Mouse (Mus musculus) spleen, postnatal 36 days (tissue): ENCODE measurements around the gene Glod4.

Experiments used
- DNase-seq, 2 experiments: peaks; one replicate each; pipeline ENCODE4 v3.0.0; 2022; ENCODE audit warnings: low spot score in 2 of 2, mixed read lengths in 1 of 2

Gene Glod4

DNA sequence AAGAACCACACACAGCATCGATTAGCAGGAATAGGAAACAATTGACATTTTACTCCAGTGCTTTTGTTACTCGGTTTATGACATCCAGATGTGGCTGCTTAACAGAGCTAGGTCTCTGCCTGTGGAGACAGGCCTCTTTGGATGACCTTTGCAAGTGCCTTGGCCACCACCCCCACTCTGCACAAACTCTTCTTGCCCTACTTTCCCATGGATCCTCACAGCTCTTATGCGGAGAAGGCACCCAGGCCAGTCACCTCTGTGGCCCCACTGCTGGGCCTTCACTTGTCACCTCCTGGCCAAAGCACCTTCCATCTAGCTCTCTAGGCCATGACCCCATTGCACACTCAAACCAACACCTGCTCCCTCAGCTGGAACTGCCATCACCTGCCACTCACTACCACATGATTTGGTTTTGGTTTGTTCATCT lies 159.6 kb downstream of the Glod4 start:
- DNase-seq = no peak

GRCm38 (mm10) chr11:76081048-76081640 lies 162.4 kb downstream of the Glod4 start:
- no peak for DNase-seq

DNA sequence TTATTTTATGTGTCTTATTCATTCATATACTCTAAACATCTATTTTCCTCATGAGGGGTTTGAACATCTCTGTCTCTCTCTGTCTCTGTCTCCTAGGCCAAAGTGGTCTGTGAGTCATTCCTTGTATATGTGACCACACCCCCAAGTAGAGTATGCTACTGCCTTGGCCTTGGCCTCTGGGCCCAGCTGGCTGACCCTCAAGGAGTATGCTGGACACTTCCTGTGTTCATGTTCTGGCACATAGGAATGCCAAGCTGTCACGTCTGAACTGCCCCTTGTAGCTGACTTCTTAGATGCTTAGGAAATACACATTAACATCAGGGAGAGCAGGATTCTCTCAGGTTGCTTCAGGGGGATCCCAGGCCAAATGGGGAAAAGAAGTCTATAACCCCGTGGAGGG lies 163.2 kb downstream of the Glod4 start:
- no peak for DNase-seq

DNA sequence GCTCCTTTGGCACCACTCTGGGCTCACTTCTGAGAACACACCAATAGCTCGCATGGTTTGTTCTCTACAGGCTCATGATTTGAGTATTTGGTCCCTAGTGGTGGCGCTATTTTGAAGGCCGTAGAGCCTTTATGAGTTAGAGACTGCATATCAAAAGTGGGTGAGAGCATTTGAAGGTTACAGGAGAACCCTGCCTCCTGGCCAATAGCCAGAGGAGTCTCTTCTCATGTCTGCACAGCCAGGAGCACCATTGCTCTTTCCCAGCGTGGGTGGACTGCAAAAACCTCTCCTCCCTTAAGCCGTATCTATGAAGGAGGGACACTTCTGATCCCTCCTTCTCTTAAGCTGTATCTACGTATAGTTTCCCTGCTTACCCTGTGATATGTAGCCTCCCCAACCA lies 166.2 kb downstream of the Glod4 start:
- DNase-seq = no peak

- DNase-seq = no peak
Measured at GRCm38 (mm10) chr11:76074296-76075093, 169.0 kb downstream of the Glod4 start.
